Mouse (Mus musculus) ES-Bruce4 (cell line): ENCODE measurements around the gene Chga. TPM values are rescaled to one million over a fixed set of nuclear protein-coding genes. Genes with fewer than 3 reads are reported as not detected.

ENCODE experiments used
- H3K27ac ChIP-seq: 2 replicates; pipeline ENCODE4 v1.5.1; 2012; ENCODE audit warnings: low read length, inconsistent platforms; ENCODE audit not compliant: insufficient read depth
- H3K27me3 ChIP-seq: 2 replicates; pipeline ENCODE4 v1.6.1; 2012; ENCODE audit warnings: mild to moderate bottlenecking, low read length, inconsistent platforms; ENCODE audit not compliant: control insufficient read depth, poor library complexity, insufficient read depth, severe bottlenecking
- H3K36me3 ChIP-seq: 2 replicates; pipeline ENCODE4 v1.6.1; 2012; ENCODE audit warnings: inconsistent platforms, mild to moderate bottlenecking, low read length, moderate library complexity; ENCODE audit not compliant: control insufficient read depth, poor library complexity, insufficient read depth, severe bottlenecking
- H3K4me1 ChIP-seq: one replicate; pipeline ENCODE4 v1.8.1; 2011; ENCODE audit warnings: low read length; ENCODE audit not compliant: control insufficient read depth, insufficient read depth
- H3K4me3 ChIP-seq: 2 replicates; pipeline ENCODE4 v1.5.1; 2011; ENCODE audit warnings: low read depth, mild to moderate bottlenecking, low read length
- H3K9ac ChIP-seq: 2 replicates; pipeline ENCODE4 v1.6.1; 2012; ENCODE audit warnings: low read depth, mild to moderate bottlenecking, inconsistent platforms; ENCODE audit not compliant: poor library complexity, severe bottlenecking
- H3K9me3 ChIP-seq: replicated peaks from 2 replicates; pipeline ENCODE4 v1.6.1; 2012; ENCODE audit warnings: mild to moderate bottlenecking, low read length, inconsistent platforms; ENCODE audit not compliant: control insufficient read depth, poor library complexity, insufficient read depth, severe bottlenecking
- CTCF ChIP-seq: IDR thresholded peaks from one replicate; pipeline ENCODE4 v1.8.1; 2011; ENCODE audit warnings: low read depth, low read length
- EP300 ChIP-seq: IDR thresholded peaks from 2 replicates; pipeline ENCODE4 v1.6.1; 2011; ENCODE audit warnings: low read depth, low read length; ENCODE audit not compliant: insufficient read depth
- POLR2A ChIP-seq: IDR thresholded peaks from one replicate; pipeline ENCODE4 v1.8.1; 2011; ENCODE audit warnings: low read length; ENCODE audit not compliant: insufficient read depth
- polyA plus RNA-seq: library from polyadenylated mRNA; stranded (reverse); fragments of >200 nt; gene quantifications from 2 replicates; pipeline ENCODE4 v1.2.4, GENCODE M21; 2011; ENCODE audit warnings: low read depth; ENCODE audit not compliant: missing spikeins, insufficient read depth, insufficient read length

Gene Chga
- polyA plus RNA-seq, 1 experiment, result 4.5 TPM

GRCm38 (mm10) chr12:102552001-102552400 lies 2.8 kb upstream of the Chga start:
- no peak overlapping the region for H3K27ac ChIP-seq
- no peaks in the 10 kb centered on the region for H3K9me3 ChIP-seq
- H3K9ac ChIP-seq, result no peak overlapping the region
- no peaks in the 10 kb centered on the region for H3K27me3 ChIP-seq
- H3K36me3 ChIP-seq, result no peaks in the 10 kb centered on the region
- peaks cover 1% of the 10 kb centered on the region for H3K4me1 ChIP-seq
- TF ChIP-seq CTCF (no peak), EP300 (no peak), POLR2A (no peak)
- H3K4me3 ChIP-seq, result no peak overlapping the region

- no peaks in the 10 kb centered on the region for H3K27me3 ChIP-seq
These were observed 979 bp upstream of the Chga start for GRCm38 (mm10) chr12:102553705-102554275.

GRCm38 (mm10) chr12:102555850-102556249 lies 1.1 kb downstream of the Chga start:
- TF ChIP-seq EP300, result no peak
- no peak for TF ChIP-seq POLR2A
- TF ChIP-seq CTCF, result no peak
- Histone ChIP-seq H3K4me3 (no peak overlapping the region), H3K27ac (no peak overlapping the region)

More at GRCm38 (mm10) chr12:102553705-102554275, 979 bp upstream of the Chga start:
- Histone ChIP-seq H3K9ac (no peak overlapping the region), H3K9me3 (no peaks in the 10 kb centered on the region), H3K4me1 (peaks cover 1% of the 10 kb centered on the region), H3K4me3 (no peak overlapping the region), H3K27ac (no peak overlapping the region), H3K36me3 (no peaks in the 10 kb centered on the region)
- TF ChIP-seq EP300, result no peak

DNA sequence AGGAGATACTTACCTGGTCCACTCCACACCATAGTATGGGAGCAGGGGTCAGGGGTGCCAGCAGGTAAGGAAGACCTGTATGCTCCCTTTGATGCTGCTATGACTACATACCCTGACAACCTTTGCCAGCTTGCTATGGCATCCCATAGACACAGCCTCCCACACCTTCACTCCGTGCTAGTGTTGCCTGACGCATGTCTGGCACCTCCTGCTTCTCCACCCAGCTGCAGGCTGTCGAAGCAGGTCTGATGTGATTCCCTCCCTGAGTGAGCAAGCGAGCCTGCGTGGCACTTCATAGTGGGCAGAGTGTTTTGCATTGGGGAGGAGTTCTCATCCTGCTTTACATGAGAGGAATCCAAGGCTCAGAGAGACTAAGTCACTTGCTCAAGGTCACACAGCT lies 2.6 kb downstream of the Chga start:
- H3K27me3 ChIP-seq, result no peaks in the 10 kb centered on the region
- H3K9me3 ChIP-seq, result no peaks in the 10 kb centered on the region

More at GRCm38 (mm10) chr12:102555850-102556249, 1.1 kb downstream of the Chga start:
- Histone ChIP-seq H3K4me1 (peaks cover 3% of the 10 kb centered on the region), H3K9me3 (no peaks in the 10 kb centered on the region), H3K9ac (no peak overlapping the region), H3K27me3 (no peaks in the 10 kb centered on the region), H3K36me3 (no peaks in the 10 kb centered on the region)

GRCm38 (mm10) chr12:102565086-102565485 lies 10.3 kb downstream of the Chga start:
- TF ChIP-seq CTCF, result no peak
- no peak for TF ChIP-seq POLR2A
- no peak for TF ChIP-seq EP300
- Histone ChIP-seq H3K4me1 (peaks cover 3% of the 10 kb centered on the region), H3K4me3 (no peak overlapping the region), H3K27me3 (no peaks in the 10 kb centered on the region), H3K36me3 (no peaks in the 10 kb centered on the region), H3K9me3 (no peaks in the 10 kb centered on the region), H3K27ac (no peak overlapping the region), H3K9ac (no peak overlapping the region)

More for the DNA sequence above, 2.6 kb downstream of the Chga start:
- TF ChIP-seq CTCF (no peak), EP300 (no peak), POLR2A (no peak)
- Histone ChIP-seq H3K4me1 (peaks cover 5% of the 10 kb centered on the region), H3K4me3 (no peak overlapping the region), H3K9ac (no peak overlapping the region), H3K36me3 (no peaks in the 10 kb centered on the region), H3K27ac (no peak overlapping the region)

DNA sequence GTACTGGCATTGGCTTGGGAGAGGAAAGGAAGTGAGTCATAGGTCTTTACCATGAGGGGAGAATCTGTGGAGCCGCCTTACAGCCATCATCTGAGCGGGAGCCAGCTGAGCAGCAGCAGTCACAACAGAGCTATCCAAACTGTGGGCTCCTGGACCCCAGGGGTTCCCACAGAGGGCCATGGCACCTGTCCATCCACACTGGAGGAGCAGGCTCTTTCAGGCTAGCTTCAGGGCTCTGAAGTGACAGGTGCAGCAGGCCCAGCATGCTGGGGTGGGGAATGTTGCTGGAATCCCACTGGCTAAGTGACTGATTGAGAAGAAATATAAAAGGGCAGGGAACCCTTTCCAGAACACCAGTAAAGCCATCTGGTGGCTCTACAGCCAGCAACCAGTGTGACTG lies 12.2 kb downstream of the Chga start:
- Histone ChIP-seq H3K4me1 (peaks cover 3% of the 10 kb centered on the region), H3K27me3 (no peaks in the 10 kb centered on the region), H3K9me3 (no peaks in the 10 kb centered on the region), H3K9ac (no peak overlapping the region), H3K4me3 (no peak overlapping the region), H3K27ac (no peak overlapping the region), H3K36me3 (no peaks in the 10 kb centered on the region)
- TF ChIP-seq EP300, result no peak
- TF ChIP-seq CTCF, result no peak
- no peak for TF ChIP-seq POLR2A
